Mouse (Mus musculus) gastrocnemius, postnatal 14 days (tissue): ENCODE measurements around the gene Wnt4. TPM values are rescaled to one million over a fixed set of nuclear protein-coding genes. Genes with fewer than 3 reads are reported as not detected.

Source experiments
- total RNA-seq, 2 experiments: library from RNA; stranded (reverse); gene quantifications; 2 replicates each; pipeline ENCODE4 v1.2.3; 2021

Gene Wnt4
- total RNA-seq, 2 experiments from 2014 or later = 6.4 to 8.8 TPM

Other genes with a start within 250 kb of the Wnt4 start
- gene Zbtb40, start 228.7 kb upstream of the Wnt4 start, total RNA-seq = 1 to 10 TPM; 4.2 to 4.4 TPM
- gene Cdc42, start 80.2 kb downstream of the Wnt4 start, total RNA-seq = 100 to 1,000 TPM; 200 to 210 TPM
- gene Cela3a, start 132.3 kb downstream of the Wnt4 start, total RNA-seq = not detected
- gene Cela3b, start 153.1 kb downstream of the Wnt4 start, total RNA-seq = not detected
- gene 1700013G24Rik, start 175.8 kb downstream of the Wnt4 start, total RNA-seq = not detected
- 100 to 1,000 TPM; 193 to 224 TPM for gene Hspg2, start 191.3 kb downstream of the Wnt4 start, total RNA-seq